Mouse (Mus musculus) neural tube, embryonic 10.5 days (tissue): ENCODE data around the gene Zfpm1.

Source experiments
- DNase-seq: peaks from one replicate; pipeline ENCODE4 v3.0.0-alpha.2; 2017; ENCODE audit warnings: low spot score; ENCODE audit errors: extremely low spot score

Gene Zfpm1

GRCm38 (mm10) chr8:122376365-122377231 is 94.7 kb downstream of the Zfpm1 start, which contains the start of gene Zc3h18:
Zc3h18 (plus strand) TSS chr8:122376609.
- DNase-seq, result peak; percentile 100

DNA sequence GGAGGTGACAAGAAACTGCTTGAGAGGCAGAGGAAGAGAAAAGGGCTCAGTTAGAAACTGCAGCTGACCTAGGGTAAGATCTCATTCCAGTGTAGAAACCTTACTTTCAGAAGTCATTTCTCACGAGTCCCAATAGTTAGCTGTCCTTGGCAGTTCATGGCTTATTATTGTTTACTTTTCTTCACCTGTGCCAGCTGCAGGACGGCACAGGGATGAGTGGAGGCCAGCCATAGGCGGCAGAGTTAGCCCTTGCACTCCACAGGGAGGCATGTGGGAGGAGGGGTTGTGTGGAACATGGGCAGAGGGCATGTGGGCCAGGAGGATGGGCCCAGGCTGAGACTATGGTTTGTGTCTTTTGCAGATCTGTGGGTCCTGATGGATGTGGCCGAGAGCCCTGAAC is 101.1 kb downstream of the Zfpm1 start:
- DNase-seq, result no peak
